Mouse (Mus musculus): Measurements from ENCODE around the gene 4930562C15Rik.

Gene 4930562C15Rik

GRCm38 (mm10) chr16:4916608-4917007 lies 81.4 kb downstream of the 4930562C15Rik start:
- DNase-seq (ENCODE audit: low spot score), result no peak
